Mouse (Mus musculus): ENCODE measurements around the gene Dpm2.

- TF ChIP-seq CTCF (IDR thresholded peaks at IDR 0.05; ENCODE audit: control insufficient read depth, insufficient read depth, low read length): no peak
- no peak for TF ChIP-seq POLR2A (IDR thresholded peaks at IDR 0.05; ENCODE audit: borderline replicate concordance, control insufficient read depth, low read depth, low read length)
These were observed 11.1 kb upstream of the Dpm2 start for GRCm38 (mm10) chr2:32559570-32559969.

All from bone marrow, adult 2 months (tissue).